Comparison of ENCODE assay signal across 7 mouse cellular contexts in genomic region chr4:145129956-145130548, GRCm38 (mm10).
DNase-seq lines count a peak whose midpoint lies in the region; ATAC-seq lines count a peak whose summit lies in the region.

No protein-coding gene starts in this region.

- no peak overlapping the region for H3K4me2 ChIP-seq in forebrain, embryonic 11.5 days (ENCODE audit: low read depth, low read length, severe bottlenecking)

- H3K27ac ChIP-seq in forebrain, embryonic 11.5 days (ENCODE audit: low read depth, low read length) = no peak overlapping the region

- H3K9me3 ChIP-seq in forebrain, embryonic 11.5 days (ENCODE audit: control insufficient read depth, low read length) = no peaks in the 10 kb centered on the region

- DNase-seq in adrenal gland, postnatal 25 days = peak; percentile 37
- peak; percentile 71 to 75 for DNase-seq in cerebellum, adult 18-20 months
- DNase-seq in gastrocnemius, postnatal 36 days = peak; percentile 30 to 67
- peak; percentile 12 for DNase-seq in layer of hippocampus, adult 9-10 months (ENCODE audit: low spot score)
- DNase-seq in urinary bladder, postnatal 36 days (ENCODE audit: low spot score in 2 of 2) = peak; percentile 70 to 77
- DNase-seq in forebrain, embryonic 11.5 days (ENCODE audit: low spot score) = no peak

- no peak overlapping the region for H3K9ac ChIP-seq in forebrain, embryonic 11.5 days (ENCODE audit: low read length)

- no peaks in the 10 kb centered on the region for H3K4me1 ChIP-seq in forebrain, embryonic 11.5 days (replicated peaks; ENCODE audit: control insufficient read depth, insufficient read depth, low read length)

- ATAC-seq in megakaryocyte, adult 5-6 weeks (ENCODE audit: poor library complexity, severe bottlenecking) = peak; percentile 84
- ATAC-seq in forebrain, embryonic 11.5 days (replicated peaks; ENCODE audit: low FRiP score) = no peak

- no peak overlapping the region for H3K4me3 ChIP-seq in forebrain, embryonic 11.5 days (ENCODE audit: low read depth, low read length)

- no peaks in the 10 kb centered on the region; the same call in 1 of the 2 replicates for H3K36me3 ChIP-seq in forebrain, embryonic 11.5 days (ENCODE audit: control insufficient read depth, insufficient read depth, low read length)

- no peaks in the 10 kb centered on the region for H3K27me3 ChIP-seq in forebrain, embryonic 11.5 days (ENCODE audit: control insufficient read depth, insufficient read depth, low read length)

- intact Hi-C loops in gastrocnemius, postnatal 36 days (cut with DNase I) = loop anchor here (5.0 kb wide), 1 partner anchor 238 kb away; the partner anchor contains the start of gene Dhrs3
